Mouse (Mus musculus) spleen, adult 2 months (tissue): ENCODE data around the gene Zfp454.

Experiments
- CTCF ChIP-seq: fragments of 200-500 bp; IDR thresholded peaks from 2 replicates; pipeline ENCODE4 v1.5.1; 2011; ENCODE audit warnings: mild to moderate bottlenecking, inconsistent platforms; ENCODE audit not compliant: insufficient read depth, insufficient read length, insufficient replicate concordance; ENCODE audit errors: extremely low read depth
- POLR2A ChIP-seq: fragments of 200-500 bp; IDR thresholded peaks from 2 replicates; pipeline ENCODE4 v1.6.1; 2011; ENCODE audit warnings: low read depth, low read length, inconsistent platforms

DNA sequence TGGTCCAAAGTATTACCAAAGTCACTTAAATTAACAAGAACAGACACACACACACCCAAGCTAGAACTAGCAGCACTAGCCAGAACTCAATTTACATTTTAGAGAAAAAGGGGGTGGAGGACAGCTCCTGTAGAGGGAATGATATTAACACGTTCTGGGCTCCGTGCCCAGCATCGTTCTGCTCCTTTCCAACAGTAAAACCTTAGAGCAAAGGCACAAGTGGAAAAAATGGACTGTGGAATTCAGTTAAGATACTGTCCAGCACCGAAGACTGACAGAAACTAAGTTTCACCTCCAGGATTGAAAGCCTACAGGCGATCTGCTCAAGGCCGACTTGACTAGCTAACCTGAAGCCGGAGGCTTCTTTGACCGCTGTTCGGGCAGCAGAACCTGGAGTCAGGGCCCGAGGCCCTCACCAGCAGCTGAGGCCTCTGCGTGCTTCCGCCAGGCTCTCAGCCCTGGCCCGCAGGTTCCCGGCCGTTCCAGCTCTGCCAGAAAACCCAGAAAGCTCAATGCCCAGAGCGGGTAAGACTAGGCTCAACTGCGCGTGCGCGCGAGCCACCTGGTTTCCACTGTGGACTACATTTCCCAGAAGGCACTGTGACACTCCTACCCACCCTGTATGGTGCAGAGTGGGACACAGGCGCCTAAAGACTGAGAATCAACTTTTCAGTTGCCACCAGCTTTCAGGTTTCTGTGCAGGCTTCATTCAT, 46.3 kb downstream of the Zfp454 start, which contains the start of gene Zfp879:
- TF ChIP-seq POLR2A = no peak
- TF ChIP-seq CTCF = no peak
